ENCODE assay signal across 20 mouse cellular contexts in genomic region chr6:6818036-6818788, GRCm38 (mm10). TPM values are rescaled to one million over a fixed set of nuclear protein-coding genes. Genes with fewer than 3 reads are reported as not detected.
A peak's percentile ranks its signal among the peaks of the same experiment; 100 is the strongest.
DNase-seq lines count a peak whose midpoint lies in the region; ATAC-seq and TF ChIP-seq lines count a peak whose summit lies in the region.
"Had no signal": no experiment of that assay in that cellular context is flagged by ENCODE, and none has a peak within 500 bp of the region (broad histone marks: within the 10 kb centered on the region; RNA-seq: fewer than 3 reads in every experiment).

No protein-coding gene starts in this region.

- H3K4me3 ChIP-seq in forebrain, embryonic 12.5 days (replicated peaks), result no peak overlapping the region
- no peak overlapping the region for H3K4me3 ChIP-seq in forebrain, embryonic 15.5 days
- no peak overlapping the region for H3K4me3 ChIP-seq in CH12.LX (replicated peaks in 1 of 3; ENCODE audit: low read depth in 2 of 3, low read length in 2 of 3, poor library complexity in 1 of 3)
- H3K4me3 ChIP-seq in neural tube, embryonic 13.5 days, result no peak overlapping the region
- H3K4me3 ChIP-seq: embryonic facial prominence, embryonic 15.5 days; limb, embryonic 13.5 days had no signal

- no peak overlapping the region for H3K27ac ChIP-seq in forebrain, embryonic 12.5 days
- H3K27ac ChIP-seq in forebrain, embryonic 15.5 days (replicated peaks), result no peak overlapping the region
- H3K27ac ChIP-seq in CH12.LX (ENCODE audit: insufficient read depth, low read depth), result no peak overlapping the region
- H3K27ac ChIP-seq in neural tube, embryonic 13.5 days (replicated peaks), result no peak overlapping the region
- H3K27ac ChIP-seq: embryonic facial prominence, embryonic 15.5 days; limb, embryonic 13.5 days had no signal

- TF ChIP-seq POLR2A in CH12.LX (IDR thresholded peaks at IDR 0.05; ENCODE audit: low read depth, low read length), result no peak

- no peak for TF ChIP-seq EP300 in CH12.LX (IDR thresholded peaks at IDR 0.05; ENCODE audit: low read length)

- peaks cover 4% of the 10 kb centered on the region; the same call in 1 of the 2 replicates for H3K27me3 ChIP-seq in forebrain, embryonic 12.5 days
- H3K27me3 ChIP-seq in forebrain, embryonic 15.5 days, result no peaks in the 10 kb centered on the region
- H3K27me3 ChIP-seq in CH12.LX (replicated peaks), result no peaks in the 10 kb centered on the region
- 0 out of 2 replicates have a peak, but pooled peaks cover 3% of the 10 kb centered on the region for H3K27me3 ChIP-seq in neural tube, embryonic 13.5 days

- no peaks in the 10 kb centered on the region for H3K9me3 ChIP-seq in forebrain, embryonic 12.5 days
- no peaks in the 10 kb centered on the region for H3K9me3 ChIP-seq in forebrain, embryonic 15.5 days
- H3K9me3 ChIP-seq in CH12.LX (replicated peaks; ENCODE audit: low read length), result no peaks in the 10 kb centered on the region
- H3K9me3 ChIP-seq in neural tube, embryonic 13.5 days, result no peaks in the 10 kb centered on the region
- H3K9me3 ChIP-seq: embryonic facial prominence, embryonic 15.5 days; limb, embryonic 13.5 days had no signal

- no peaks in the 10 kb centered on the region for H3K79me2 ChIP-seq in CH12.LX (replicated peaks; ENCODE audit: control insufficient read depth, extremely low read depth, insufficient read depth, poor library complexity, severe bottlenecking)

- TF ChIP-seq RAD21 in CH12.LX (IDR thresholded peaks at IDR 0.05; ENCODE audit: low read depth, low read length), result no peak

- H3K4me1 ChIP-seq in forebrain, embryonic 12.5 days, result peaks cover 7% of the 10 kb centered on the region
- no peaks in the 10 kb centered on the region; the same call in 1 of the 2 replicates for H3K4me1 ChIP-seq in forebrain, embryonic 15.5 days
- H3K4me1 ChIP-seq in CH12.LX (ENCODE audit: control insufficient read depth in 1 of 2, insufficient read depth in 2 of 2), result peaks cover 0 to 9% of the 10 kb centered on the region in 2 experiments; a peak in 2 of 4 replicates
- peaks cover 14% of the 10 kb centered on the region for H3K4me1 ChIP-seq in neural tube, embryonic 13.5 days (replicated peaks)
- H3K4me1 ChIP-seq: embryonic facial prominence, embryonic 15.5 days; limb, embryonic 13.5 days had no signal

- no peak for DNase-seq in CH12.LX (ENCODE audit: extremely low read depth)
- peak; percentile 35 to 52 for DNase-seq in adrenal gland, postnatal 36 days
- no peak for DNase-seq in adipocyte (ENCODE audit: low spot score)
- DNase-seq in testis, postnatal 14 days (ENCODE audit: low spot score), result no peak
- no peak for DNase-seq in heart, adult 18-20 months
- DNase-seq: B cell, adult 2 months; cerebellum, postnatal 36 days; heart, postnatal 14 days; kidney, adult 11 months; kidney, postnatal 14 days; lung, postnatal 14 days; thymus, postnatal 25 days had no signal

- H3K4me2 ChIP-seq in forebrain, embryonic 12.5 days, result no peak overlapping the region
- no peak overlapping the region for H3K4me2 ChIP-seq in forebrain, embryonic 15.5 days (replicated peaks)
- no peak overlapping the region for H3K4me2 ChIP-seq in CH12.LX (ENCODE audit: insufficient read depth, low read depth, poor library complexity, severe bottlenecking)
- H3K4me2 ChIP-seq in neural tube, embryonic 13.5 days, result no peak overlapping the region
- H3K4me2 ChIP-seq: embryonic facial prominence, embryonic 15.5 days; limb, embryonic 13.5 days had no signal

- dilution Hi-C loops in CH12.LX (cut with MboI; ENCODE audit: extremely low pct_ligation_motif_present, extremely low pct_unique_long_range_greater_than_20kb, low sequenced_read_pairs), result no loop called here

- no peak overlapping the region for H3K9ac ChIP-seq in forebrain, embryonic 12.5 days
- no peak overlapping the region for H3K9ac ChIP-seq in forebrain, embryonic 15.5 days (replicated peaks)
- H3K9ac ChIP-seq in CH12.LX (ENCODE audit: insufficient read depth, low read depth), result no peak overlapping the region
- H3K9ac ChIP-seq in neural tube, embryonic 13.5 days, result no peak overlapping the region
- H3K9ac ChIP-seq: embryonic facial prominence, embryonic 15.5 days; limb, embryonic 13.5 days had no signal

- WGBS in forebrain, embryonic 12.5 days, result 55% methylated on average over 8 of the region's 9 CpGs
- WGBS in forebrain, embryonic 15.5 days, result 56% methylated on average over 9 of the region's 9 CpGs
- 20% methylated on average over 9 of the region's 9 CpGs for WGBS in neural tube, embryonic 13.5 days

- TF ChIP-seq CTCF in CH12.LX (conservative IDR thresholded peaks at IDR 0.05 in 1 of 2, IDR thresholded peaks at IDR 0.05 in 1 of 2; ENCODE audit: low read depth in 2 of 2, low read length in 2 of 2), result no peak

- in situ Hi-C loops in CH12.LX (cut with MboI; ENCODE audit: low pct_ligation_motif_present, low pct_unique_long_range_greater_than_20kb, low sequenced_read_pairs), result no loop called here

- ATAC-seq in forebrain, embryonic 12.5 days (ENCODE audit: low FRiP score), result peak; percentile 49; the same call in 1 of the 2 replicates
- no peak; the same call in 1 of the 2 replicates for ATAC-seq in forebrain, embryonic 15.5 days (replicated peaks)
- peak; percentile 78 for ATAC-seq in neural tube, embryonic 13.5 days (ENCODE audit: low read depth)

- H3K36me3 ChIP-seq in forebrain, embryonic 12.5 days (replicated peaks), result no peaks in the 10 kb centered on the region
- H3K36me3 ChIP-seq in forebrain, embryonic 15.5 days, result no peaks in the 10 kb centered on the region
- H3K36me3 ChIP-seq in CH12.LX (replicated peaks in 1 of 2; ENCODE audit: control insufficient read depth in 1 of 2, insufficient read depth in 1 of 2, low read length in 1 of 2), result no peaks in the 10 kb centered on the region
- H3K36me3 ChIP-seq in neural tube, embryonic 13.5 days, result no peaks in the 10 kb centered on the region
- H3K36me3 ChIP-seq: embryonic facial prominence, embryonic 15.5 days; limb, embryonic 13.5 days had no signal

TF ChIP-seq in CH12.LX, 34 proteins besides CTCF, POLR2A, EP300 and RAD21:
- TF ChIP-seq RCOR1 (conservative IDR thresholded peaks at IDR 0.05; ENCODE audit: low read depth, low read length) (no peak), ZNF384 (IDR thresholded peaks at IDR 0.05; ENCODE audit: low read depth, low read length) (peak; percentile 48), ELF1 (IDR thresholded peaks at IDR 0.05; ENCODE audit: low read depth, low read length) (no peak), PAX5 (IDR thresholded peaks at IDR 0.05; ENCODE audit: low read length) (no peak)

RNA-seq across cellular contexts. Expression of gene Dlx6, which starts 44.9 kb away (rescaled TPM):
- 10.1 and 15.7 TPM in 2 replicates for polyA plus RNA-seq in forebrain, embryonic 12.5 days (2016; fragmentation: Nextera tagmentation; extraction: Ambion mirVana)
- polyA plus RNA-seq in forebrain, embryonic 15.5 days (2015; fragmentation: Nextera tagmentation; extraction: Ambion mirVana), result 13.2 and 14.7 TPM in 2 replicates
- total RNA-seq in CH12.LX (2012; rRNA removed) (not detected in 2 replicates), CH12.LX (2014; rRNA removed) (not detected in 2 replicates)
- not detected in 2 replicates for polyA plus RNA-seq in CH12.LX (2012; ENCODE audit: insufficient read length, low read depth)
- not detected for total RNA-seq in adrenal gland, postnatal 36 days (2021)
- polyA plus RNA-seq in neural tube, embryonic 13.5 days (2015; fragmentation: Nextera tagmentation; extraction: Ambion mirVana), result not detected in 2 replicates
- not detected for total RNA-seq in heart, adult 18-20 months (2021)
- total RNA-seq: gastrocnemius, adult 8-10 months; heart, postnatal 14 days; megakaryocyte-erythroid progenitor cell, adult 5-6 weeks had no signal
- polyA plus RNA-seq: liver, embryonic 16.5 days had no signal

Comparison
In these comparisons a context has a peak if more than half of its experiments do, and no peak if none do; other contexts are left out.
1. DNase-seq: peak in adrenal gland, postnatal 36 days (2 of 2); none in CH12.LX (single experiment), adipocyte (single experiment), testis, postnatal 14 days (single experiment) and heart, adult 18-20 months (0 of 2).
2. RNA of gene Dlx6, which starts 44.9 kb away (polyA plus RNA-seq): 13.2 to 14.7 TPM in forebrain, embryonic 15.5 days and 10.1 to 15.7 TPM in forebrain, embryonic 12.5 days; not detected in CH12.LX and not detected in neural tube, embryonic 13.5 days; every median in the first group is over 10 times any median in the second.